Mouse (Mus musculus) intestine, postnatal 0 days (tissue): ENCODE data around the gene Ttc41. TPM values are rescaled to one million over a fixed set of nuclear protein-coding genes. Genes with fewer than 3 reads are reported as not detected.

Source experiments
- ATAC-seq: fragments of 200-750 bp; cut with Nextera tagmentation; 2 replicates; pipeline ENCODE4 v1.8.0; 2017; ENCODE audit warnings: mild to moderate bottlenecking, moderate TSS enrichment, moderate library complexity
- H3K27ac ChIP-seq: fragments of 300-500 bp; sonication (generic); 2 replicates; pipeline ENCODE4 v1.5.1; 2014; ENCODE audit warnings: mild to moderate bottlenecking, low read depth, low read length, moderate library complexity
- H3K27me3 ChIP-seq: fragments of 300-500 bp; sonication (generic); replicated peaks from 2 replicates; pipeline ENCODE4 v1.6.1; 2014; ENCODE audit warnings: low read length, mixed read lengths; ENCODE audit not compliant: control insufficient read depth, insufficient read depth
- H3K36me3 ChIP-seq: fragments of 300-500 bp; sonication (generic); 2 replicates; pipeline ENCODE4 v1.6.1; 2014; ENCODE audit warnings: mild to moderate bottlenecking, moderate library complexity; ENCODE audit not compliant: control insufficient read depth, insufficient read depth
- H3K4me1 ChIP-seq: fragments of 300-500 bp; sonication (generic); replicated peaks from 2 replicates; pipeline ENCODE4 v1.6.1; 2014; ENCODE audit warnings: antibody characterized with exemption, low read length, mixed read lengths; ENCODE audit not compliant: control insufficient read depth, insufficient read depth
- H3K4me2 ChIP-seq: fragments of 300-500 bp; sonication (generic); replicated peaks from 2 replicates; pipeline ENCODE4 v1.6.1; 2014; ENCODE audit warnings: low read depth, mild to moderate bottlenecking, moderate library complexity
- H3K4me3 ChIP-seq: fragments of 300-500 bp; sonication (generic); 2 replicates; pipeline ENCODE4 v1.5.1; 2014; ENCODE audit warnings: low read depth, low read length
- H3K9ac ChIP-seq: fragments of 300-500 bp; sonication (generic); 2 replicates; pipeline ENCODE4 v1.6.1; 2014; ENCODE audit warnings: mild to moderate bottlenecking, low read depth, low read length
- H3K9me3 ChIP-seq: fragments of 300-500 bp; sonication (generic); 2 replicates; pipeline ENCODE4 v1.6.1; 2016; ENCODE audit warnings: mixed run types; ENCODE audit not compliant: control insufficient read depth
- CTCF ChIP-seq: sonication (generic); IDR thresholded peaks from 2 replicates; pipeline ENCODE4 v1.5.1; 2016; ENCODE audit warnings: low read depth, mild to moderate bottlenecking, control low read depth, antibody characterized with exemption, moderate library complexity
- WGBS: fragments of 180-500 bp; shearing (Covaris S2); extraction: QIAGEN DNeasy Blood & Tissue Kit; methylation state at CpG from one replicate; pipeline ENCODE4 v1.1.7; 2014; 5-methylcytosine and 5-hydroxymethylcytosine counted together
- polyA plus RNA-seq: library from polyadenylated mRNA; unstranded; fragments of >200 nt; fragmentation: Nextera tagmentation; extraction: Ambion mirVana; gene quantifications from 2 replicates; pipeline ENCODE4 v1.2.1, GENCODE M21; 2015

Gene Ttc41
- polyA plus RNA-seq, 1 experiment from 2014 or later: 0.59 TPM

- H3K4me2 ChIP-seq: no peak overlapping the region
- H3K9me3 ChIP-seq: no peaks in the 10 kb centered on the region
- no peak overlapping the region for H3K9ac ChIP-seq
- H3K4me3 ChIP-seq: no peak overlapping the region
- peaks cover 52% of the 10 kb centered on the region for H3K36me3 ChIP-seq
- 0 out of 2 replicates have a peak overlapping the region, but pooled peaks have one; percentile 21 for H3K27ac ChIP-seq
- WGBS: 43% methylated on average over 3 of the region's 3 CpGs
- no peak for TF ChIP-seq CTCF
- H3K27me3 ChIP-seq: no peaks in the 10 kb centered on the region
- peaks cover 13% of the 10 kb centered on the region; the same call in 1 of the 2 replicates for H3K4me1 ChIP-seq
- no peak for ATAC-seq
Observed at GRCm38 (mm10) chr10:86700973-86701372, 4.6 kb upstream of the Ttc41 start.

GRCm38 (mm10) chr10:86702312-86702920, 3.2 kb upstream of the Ttc41 start:
- H3K4me2 ChIP-seq: no peak overlapping the region

GRCm38 (mm10) chr10:86703375-86703774, 2.2 kb upstream of the Ttc41 start:
- WGBS: 50% methylated on average over 4 of the region's 4 CpGs

More at GRCm38 (mm10) chr10:86702312-86702920, 3.2 kb upstream of the Ttc41 start:
- Histone ChIP-seq H3K36me3 (peaks cover 47% of the 10 kb centered on the region), H3K4me1 (peaks cover 13% of the 10 kb centered on the region; the same call in 1 of the 2 replicates), H3K27ac (no peak overlapping the region), H3K9ac (no peak overlapping the region), H3K9me3 (no peaks in the 10 kb centered on the region), H3K4me3 (no peak overlapping the region), H3K27me3 (no peaks in the 10 kb centered on the region)
- no peak for ATAC-seq
- 47% methylated on average over 4 of the region's 4 CpGs for WGBS
- TF ChIP-seq CTCF: no peak

GRCm38 (mm10) chr10:86704141-86704540, 1.5 kb upstream of the Ttc41 start:
- no peak for ATAC-seq
- Histone ChIP-seq H3K27ac (peak overlapping the region; percentile 87; the same call in 1 of the 2 replicates), H3K4me3 (peak overlapping the region; percentile 82), H3K4me2 (peak overlapping the region; percentile 84), H3K27me3 (no peaks in the 10 kb centered on the region), H3K36me3 (peaks cover 34% of the 10 kb centered on the region), H3K9me3 (no peaks in the 10 kb centered on the region), H3K9ac (peak overlapping the region; percentile 85), H3K4me1 (peaks cover 13% of the 10 kb centered on the region; the same call in 1 of the 2 replicates)
- TF ChIP-seq CTCF: no peak
- WGBS: under 1% methylated on average over 8 of the region's 8 CpGs

More at GRCm38 (mm10) chr10:86703375-86703774, 2.2 kb upstream of the Ttc41 start:
- Histone ChIP-seq H3K9ac (no peak overlapping the region), H3K27ac (no peak overlapping the region), H3K4me1 (peaks cover 13% of the 10 kb centered on the region; the same call in 1 of the 2 replicates), H3K27me3 (no peaks in the 10 kb centered on the region), H3K4me2 (peak overlapping the region; percentile 84), H3K4me3 (peak overlapping the region; percentile 82), H3K9me3 (no peaks in the 10 kb centered on the region), H3K36me3 (peaks cover 40% of the 10 kb centered on the region)
- no peak for ATAC-seq
- TF ChIP-seq CTCF: no peak

- H3K27ac ChIP-seq: peak overlapping the region; percentile 87
- no peaks in the 10 kb centered on the region for H3K9me3 ChIP-seq
- H3K36me3 ChIP-seq: peaks cover 28% of the 10 kb centered on the region
- no peaks in the 10 kb centered on the region for H3K27me3 ChIP-seq
- TF ChIP-seq CTCF: peak; percentile 28; the same call in 1 of the 2 replicates
- WGBS: under 1% methylated on average over 33 of the region's 33 CpGs
- H3K4me2 ChIP-seq: peak overlapping the region; percentile 84
- H3K9ac ChIP-seq: peak overlapping the region; percentile 85
- H3K4me3 ChIP-seq: peak overlapping the region; percentile 82
- H3K4me1 ChIP-seq: peaks cover 13% of the 10 kb centered on the region; the same call in 1 of the 2 replicates
- peak; percentile 3; the same call in 1 of the 2 replicates for ATAC-seq
Observed at GRCm38 (mm10) chr10:86704589-86705191, 921 bp upstream of the Ttc41 start.
